Mouse (Mus musculus) urinary bladder, postnatal 14 days (tissue): ENCODE results near the gene Rnf123.
"Not testable (repeated sequence)": the region's sequence is repeated elsewhere in the genome, so short reads cannot be mapped to it uniquely, and the experiment has no call there.

Source experiments
- DNase-seq: peaks from one replicate; pipeline ENCODE4 v3.0.0; 2021; ENCODE audit warnings: low spot score

The Rnf123 gene

DNA sequence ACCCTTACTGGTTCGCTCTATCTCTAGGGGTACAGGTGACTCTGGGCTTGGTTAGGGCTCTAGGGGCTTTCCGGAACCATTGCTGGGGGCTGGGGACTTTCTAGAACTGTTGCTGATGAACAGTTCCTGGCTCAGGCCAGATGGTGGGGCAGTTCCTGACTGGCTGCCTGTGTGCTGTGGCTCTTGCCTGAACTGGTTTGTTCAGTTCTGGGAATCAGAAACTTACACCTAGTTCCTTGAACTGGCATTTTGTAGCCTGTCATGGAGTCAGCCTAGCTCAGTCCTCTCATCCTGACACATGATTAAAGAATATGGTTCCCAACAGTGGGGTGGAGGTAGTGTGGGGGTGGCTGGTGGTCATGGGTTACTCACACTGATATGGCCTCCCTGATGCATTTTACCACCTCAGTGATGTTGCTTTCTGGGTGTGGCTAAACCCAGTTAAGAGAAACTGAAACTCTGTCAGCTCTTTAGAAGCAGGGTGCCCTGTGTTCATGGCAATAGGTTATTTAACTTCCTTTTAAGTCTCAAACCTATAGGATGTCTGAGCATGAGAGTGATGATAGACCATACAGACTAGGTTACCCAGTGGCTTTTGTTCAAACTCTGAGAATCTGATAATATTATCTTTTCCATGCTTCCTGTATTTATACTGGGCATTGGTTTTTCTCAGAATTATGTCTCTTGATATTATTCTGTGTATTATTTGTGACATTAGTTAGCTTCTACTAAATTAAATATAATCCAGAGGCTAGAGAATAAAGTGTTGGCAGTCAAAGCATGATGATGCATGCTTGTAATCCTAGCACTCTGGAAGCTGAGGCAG lies 47.6 kb downstream of the Rnf123 start:
- DNase-seq, result peak; percentile 45

DNA sequence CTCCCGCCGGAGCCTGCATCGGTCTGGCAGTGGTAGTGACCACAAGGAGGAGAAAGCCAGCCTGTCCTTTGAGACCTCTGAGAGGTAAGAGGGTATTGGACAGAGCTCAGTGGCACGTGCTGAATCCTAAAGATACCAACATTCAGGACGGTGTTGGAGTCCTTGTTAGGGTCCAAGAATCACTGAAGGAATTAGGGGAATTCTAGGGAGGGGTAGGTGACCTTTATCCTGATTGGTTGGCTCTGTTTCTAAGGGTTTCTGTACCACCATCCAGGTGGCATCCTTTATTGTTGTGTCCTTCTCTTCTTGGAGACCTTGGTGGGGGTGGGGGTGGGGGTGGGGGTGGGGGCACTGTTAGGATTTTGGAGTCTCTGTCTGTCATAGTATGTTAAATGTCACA lies 51.0 kb downstream of the Rnf123 start:
- DNase-seq, result no peak

DNA sequence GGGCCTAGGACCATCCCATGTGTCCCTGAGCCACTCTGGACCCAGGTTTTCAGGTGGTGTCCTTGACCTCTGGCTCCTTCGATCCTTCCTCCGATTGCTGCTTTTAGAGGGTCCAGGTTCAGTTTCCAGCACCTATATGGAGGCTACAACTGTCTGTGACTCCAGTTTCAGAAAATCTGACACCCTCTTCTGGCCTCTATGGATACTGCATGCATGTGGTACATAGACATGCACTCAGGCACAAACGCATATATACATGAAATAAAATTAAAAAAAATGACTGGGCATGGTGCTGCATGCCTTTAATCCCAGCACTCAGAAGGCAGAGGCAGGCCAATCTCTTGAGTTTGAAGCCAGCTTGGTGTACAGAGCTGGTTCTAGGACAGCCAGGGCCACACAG lies 55.3 kb downstream of the Rnf123 start:
- DNase-seq, result no peak

DNA sequence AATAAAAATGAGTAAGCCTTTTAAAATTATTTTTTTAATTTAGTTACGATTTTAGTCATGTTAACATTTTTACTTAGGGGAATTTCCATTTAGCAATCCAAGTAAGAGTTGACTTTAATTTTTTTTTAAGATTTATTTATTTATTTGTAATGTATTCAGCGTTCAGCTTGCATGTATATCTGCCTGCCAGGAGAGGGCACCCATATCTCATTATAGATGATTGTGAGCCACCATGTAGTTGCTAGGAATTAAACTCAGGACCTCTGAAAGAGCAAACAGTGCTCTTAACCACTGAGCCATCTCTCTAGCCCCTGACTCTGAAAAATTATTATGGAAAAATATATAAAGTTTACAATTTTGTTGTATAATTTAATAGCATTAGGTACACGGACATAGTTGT lies 56.6 kb downstream of the Rnf123 start:
- no peak for DNase-seq

DNA sequence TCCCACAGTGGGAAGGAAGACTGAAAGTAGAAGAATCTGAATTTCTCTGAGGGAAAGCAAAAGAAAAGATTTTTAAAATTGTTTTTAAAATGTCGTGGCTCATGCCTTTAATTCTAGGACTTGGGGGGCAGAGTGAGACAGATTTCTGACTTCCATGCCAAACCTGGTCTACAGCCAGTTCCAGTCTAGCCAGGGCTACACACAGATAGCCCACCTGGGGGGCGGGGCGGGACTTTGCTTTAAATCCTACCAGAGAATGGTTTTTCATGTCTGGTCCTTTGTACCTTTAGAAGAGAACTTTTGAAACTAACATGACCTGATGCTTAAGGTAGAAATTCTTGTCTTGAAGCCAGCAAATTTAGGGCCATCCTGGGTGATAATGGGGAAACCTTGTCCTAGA lies 59.9 kb downstream of the Rnf123 start:
- no peak for DNase-seq

DNA sequence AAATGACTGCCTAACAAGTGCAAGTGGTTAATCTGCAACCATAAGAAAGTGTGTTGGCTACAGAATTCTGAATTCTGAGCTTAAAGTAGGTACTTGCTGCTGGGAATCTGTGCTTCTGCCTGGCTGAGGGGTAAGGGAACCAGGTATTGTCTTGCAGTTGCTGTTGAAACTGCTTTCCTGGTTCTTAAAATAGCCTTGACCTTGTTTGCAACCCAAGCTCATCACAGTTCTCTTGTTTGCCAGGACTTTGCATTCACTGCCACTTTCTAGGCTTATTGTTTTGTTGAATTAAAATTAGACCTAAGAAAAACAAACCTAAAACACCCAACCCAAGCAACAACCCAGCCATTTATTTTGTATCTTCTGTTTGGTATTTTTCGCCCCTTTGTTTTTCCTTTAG lies 62.4 kb downstream of the Rnf123 start:
- DNase-seq, result no peak

DNA sequence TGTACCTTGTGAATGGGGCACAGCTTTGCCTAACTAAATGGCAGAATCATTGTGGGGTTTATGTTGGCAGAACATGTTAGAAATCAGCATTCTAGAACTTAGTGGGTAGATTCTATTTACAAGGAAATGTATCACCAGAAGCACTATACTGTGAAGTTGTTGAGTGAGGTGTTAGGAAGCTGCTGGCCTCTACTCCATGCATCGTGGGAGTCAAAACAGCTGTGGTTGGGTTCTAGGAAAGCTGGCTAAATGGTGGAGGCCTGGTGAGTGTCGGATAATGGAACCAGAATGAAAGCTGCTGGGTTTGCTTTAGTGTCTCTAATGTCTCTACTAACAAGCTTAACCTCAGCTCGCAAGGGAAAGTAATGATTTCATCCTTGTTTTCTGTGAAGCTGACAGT lies 66.0 kb downstream of the Rnf123 start:
- DNase-seq, result no peak

DNA sequence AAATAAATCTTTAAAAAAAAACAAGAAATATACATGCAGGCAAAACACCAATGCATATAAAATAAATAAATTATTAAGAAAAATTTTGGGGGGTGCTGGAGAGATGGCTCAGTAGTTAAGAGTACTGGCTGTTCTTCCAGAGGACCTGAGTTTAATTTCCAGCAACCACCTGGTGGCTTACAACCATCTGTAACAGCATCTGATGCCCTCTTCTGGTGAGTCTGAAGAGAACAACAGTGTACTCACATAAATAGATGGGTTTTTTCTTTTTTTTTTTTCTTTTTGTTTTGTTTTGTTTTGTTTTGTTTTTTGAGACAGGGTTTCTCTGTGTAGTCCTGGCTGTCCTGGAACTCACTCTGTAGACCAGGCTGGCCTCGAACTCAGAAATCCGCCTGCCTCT lies 69.6 kb downstream of the Rnf123 start:
- DNase-seq, result not testable (repeated sequence)

DNA sequence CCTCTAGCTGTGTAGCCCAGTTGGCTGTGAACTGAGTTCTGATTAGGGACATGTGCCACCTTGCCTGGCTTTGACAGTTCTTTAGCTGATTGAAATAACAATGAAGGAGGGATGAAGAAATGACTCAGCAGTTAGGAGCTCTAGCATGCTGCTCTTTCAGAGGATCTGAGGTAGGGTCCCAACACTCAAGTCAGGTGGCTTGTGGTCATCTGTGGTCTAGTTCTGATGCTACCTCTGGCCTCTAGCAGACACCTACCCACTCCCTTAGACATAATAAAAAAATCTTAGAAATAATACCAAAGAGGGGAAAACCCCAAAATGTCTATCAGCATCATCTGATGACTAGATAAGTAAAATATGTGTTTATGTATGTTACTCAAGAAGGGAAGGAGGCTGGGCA lies 72.8 kb downstream of the Rnf123 start:
- DNase-seq, result no peak

DNA sequence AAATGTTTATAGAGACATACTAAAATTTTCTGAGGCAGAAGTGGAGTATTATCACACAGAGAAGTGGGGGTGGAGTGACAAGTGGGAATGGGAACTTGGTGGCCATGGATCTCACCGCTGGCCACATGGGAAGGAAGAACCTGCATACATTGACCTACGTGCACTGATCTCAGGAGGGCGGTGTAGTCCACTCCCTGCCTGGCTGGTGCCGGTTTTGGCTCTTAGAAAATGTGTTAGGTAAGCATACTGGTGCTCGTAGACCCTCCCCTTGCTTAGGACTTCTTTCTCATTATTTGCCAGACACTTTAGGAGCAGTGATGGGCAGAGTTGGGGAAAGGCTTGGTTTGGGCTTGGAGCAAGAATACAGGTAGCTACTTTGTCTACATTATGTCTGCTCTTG lies 75.1 kb downstream of the Rnf123 start:
- no peak for DNase-seq

DNA sequence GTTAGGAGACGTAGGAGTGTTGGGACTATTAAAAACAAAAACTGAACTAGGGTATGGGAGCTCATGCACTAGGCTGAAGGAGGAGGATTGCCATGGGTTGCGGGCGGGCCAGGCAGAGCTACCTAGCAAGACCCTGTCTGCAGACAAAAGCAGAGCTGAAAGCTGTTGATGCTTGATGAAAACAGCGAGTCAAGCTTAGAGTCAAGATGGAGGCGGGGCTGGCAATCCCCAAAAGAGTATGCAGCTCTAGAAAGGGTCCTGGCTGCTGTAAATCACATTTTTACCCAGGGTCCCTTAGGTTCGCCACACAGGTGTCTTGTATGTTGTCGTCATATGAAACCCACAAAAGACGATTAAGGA lies 79.6 kb downstream of the Rnf123 start:
- DNase-seq, result no peak

DNA sequence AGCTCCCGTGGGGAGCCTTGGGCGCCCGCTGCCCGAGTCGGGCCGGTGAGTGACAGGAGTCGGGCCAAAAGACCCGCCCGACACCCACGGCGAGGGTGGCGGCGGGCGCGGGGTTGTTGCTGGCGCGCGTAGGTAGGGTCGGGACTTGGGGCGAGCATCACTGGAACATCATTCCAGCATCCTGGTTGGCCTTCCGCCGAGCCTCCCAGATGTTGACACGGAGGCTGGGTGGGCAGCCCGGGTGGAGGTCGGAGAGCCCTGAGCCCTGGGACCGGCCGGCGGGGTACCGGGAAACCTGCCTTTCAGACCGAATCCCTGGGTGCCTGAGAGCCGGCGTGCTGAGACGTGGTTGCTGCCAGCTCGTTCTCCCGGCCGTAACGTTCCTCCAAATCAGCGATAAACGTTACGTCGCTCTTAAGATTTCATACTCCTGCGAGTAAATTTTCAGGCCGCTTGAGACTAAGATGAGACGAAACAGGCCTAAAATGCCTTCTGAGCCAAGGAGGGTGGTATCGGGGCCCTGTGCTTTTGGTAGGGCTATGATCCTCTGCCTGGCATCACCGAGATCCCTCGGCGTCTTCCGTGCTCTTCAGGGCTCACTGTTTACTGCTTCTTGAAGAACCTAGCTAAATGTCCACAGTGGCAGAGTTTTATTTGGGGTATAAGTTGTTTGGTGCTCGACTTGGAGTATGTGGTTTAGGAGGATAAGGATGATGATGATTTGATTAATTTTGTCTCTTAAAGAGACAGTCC lies 80.2 kb downstream of the Rnf123 start:
- no peak for DNase-seq

DNA sequence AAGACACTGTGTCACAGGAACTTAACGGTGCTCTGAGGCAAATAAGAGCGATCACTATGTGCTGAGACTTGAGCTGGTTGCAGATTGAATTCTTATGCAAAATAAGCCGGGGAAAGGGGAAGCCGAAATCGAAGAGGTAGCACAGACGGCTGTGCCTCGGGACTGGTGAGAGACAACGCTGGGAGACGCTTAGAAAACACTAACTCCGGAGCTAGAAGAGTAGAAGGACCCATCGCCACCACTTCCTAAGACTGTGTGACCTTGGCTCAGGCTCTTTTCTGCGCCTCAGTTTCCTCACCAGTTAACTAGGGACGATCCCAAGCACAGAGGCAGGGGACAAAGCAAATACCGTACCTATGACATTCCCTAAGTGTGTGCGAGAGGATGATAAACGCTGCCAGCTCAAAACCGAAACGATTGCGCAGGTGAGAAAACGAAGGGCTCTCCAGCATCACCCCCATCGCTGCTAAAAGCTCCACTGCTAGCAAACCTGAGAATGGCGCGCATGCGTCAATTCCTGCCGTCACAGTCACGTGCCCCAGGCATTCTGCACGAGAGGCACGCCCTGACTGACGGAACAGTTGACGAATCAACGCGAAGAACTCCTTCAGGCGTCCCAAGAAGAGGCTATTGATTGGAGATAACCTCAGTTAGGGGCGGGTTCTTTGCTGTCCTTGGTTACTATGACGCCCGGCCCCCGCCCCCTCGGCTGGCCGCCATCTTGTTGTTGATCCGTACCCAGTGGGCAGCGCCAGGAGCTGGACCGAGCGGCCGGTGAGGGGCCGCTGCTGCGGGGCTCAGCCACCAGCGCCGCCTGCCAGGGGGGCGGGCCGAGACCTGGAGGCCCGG lies 81.0 kb downstream of the Rnf123 start, which contains the start of gene Ip6k1:
Gene Ip6k1, plus strand, starts transcription at position 580 of the 849 bp plus-strand sequence.
- peak; percentile 100 for DNase-seq
